Mouse (Mus musculus): ENCODE data around the gene E030018B13Rik. TPM values are rescaled to one million over a fixed set of nuclear protein-coding genes. Genes with fewer than 3 reads are reported as not detected.
A peak's percentile ranks its signal among the peaks of the same experiment; 100 is the strongest.

The E030018B13Rik gene
- polyA plus RNA-seq, 1 experiment from 2014 or later: not detected

GRCm38 (mm10) chr7:63885025-63885424 lies 31.6 kb upstream of the E030018B13Rik start:
- Histone ChIP-seq H3K27ac (no peak overlapping the region), H3K36me3 (replicated peaks; ENCODE audit: control insufficient read depth, insufficient read depth) (peaks cover 12% of the 10 kb centered on the region), H3K9ac (no peak overlapping the region), H3K4me3 (replicated peaks; ENCODE audit: low read length) (no peak overlapping the region), H3K4me2 (replicated peaks) (no peak overlapping the region), H3K27me3 (ENCODE audit: control insufficient read depth, insufficient read depth, low read length) (no peaks in the 10 kb centered on the region), H3K4me1 (replicated peaks; ENCODE audit: control insufficient read depth, insufficient read depth, low read length) (no peaks in the 10 kb centered on the region; the same call in 1 of the 2 replicates), H3K9me3 (ENCODE audit: control insufficient read depth, low read length) (no peaks in the 10 kb centered on the region)
- 90% methylated on average over 7 of the region's 7 CpGs for WGBS
- no peak for ATAC-seq (ENCODE audit: low FRiP score)
- DNase-seq (ENCODE audit: low spot score): no peak

GRCm38 (mm10) chr7:63887034-63887551 lies 29.6 kb upstream of the E030018B13Rik start:
- Histone ChIP-seq H3K27me3 (ENCODE audit: control insufficient read depth, insufficient read depth, low read length) (no peaks in the 10 kb centered on the region), H3K4me3 (replicated peaks; ENCODE audit: low read length) (no peak overlapping the region), H3K9me3 (ENCODE audit: control insufficient read depth, low read length) (no peaks in the 10 kb centered on the region), H3K4me2 (replicated peaks) (no peak overlapping the region), H3K9ac (no peak overlapping the region), H3K27ac (no peak overlapping the region), H3K36me3 (replicated peaks; ENCODE audit: control insufficient read depth, insufficient read depth) (peaks cover 26% of the 10 kb centered on the region), H3K4me1 (replicated peaks; ENCODE audit: control insufficient read depth, insufficient read depth, low read length) (no peaks in the 10 kb centered on the region; the same call in 1 of the 2 replicates)
- WGBS: 71% methylated on average over 8 of the region's 8 CpGs
- ATAC-seq (ENCODE audit: low FRiP score) (no peak), DNase-seq (ENCODE audit: low spot score) (no peak)

- no peaks in the 10 kb centered on the region; the same call in 1 of the 2 replicates for H3K4me1 ChIP-seq (replicated peaks; ENCODE audit: control insufficient read depth, insufficient read depth, low read length)
- DNase-seq (ENCODE audit: low spot score): no peak
- 89% methylated on average over 10 of the region's 10 CpGs for WGBS
Observed at GRCm38 (mm10) chr7:63887602-63888123, 29.0 kb upstream of the E030018B13Rik start.

GRCm38 (mm10) chr7:63888674-63889073 lies 28.0 kb upstream of the E030018B13Rik start:
- H3K4me3 ChIP-seq (replicated peaks; ENCODE audit: low read length): no peak overlapping the region
- peaks cover 26% of the 10 kb centered on the region for H3K36me3 ChIP-seq (replicated peaks; ENCODE audit: control insufficient read depth, insufficient read depth)
- no peak overlapping the region for H3K9ac ChIP-seq
- no peak overlapping the region for H3K27ac ChIP-seq
- no peaks in the 10 kb centered on the region for H3K9me3 ChIP-seq (ENCODE audit: control insufficient read depth, low read length)
- H3K4me2 ChIP-seq (replicated peaks): no peak overlapping the region
- H3K27me3 ChIP-seq (ENCODE audit: control insufficient read depth, insufficient read depth, low read length): no peaks in the 10 kb centered on the region
- peaks cover 4% of the 10 kb centered on the region; the same call in 1 of the 2 replicates for H3K4me1 ChIP-seq (replicated peaks; ENCODE audit: control insufficient read depth, insufficient read depth, low read length)
- DNase-seq (ENCODE audit: low spot score) (no peak), ATAC-seq (ENCODE audit: low FRiP score) (no peak)
- WGBS: 76% methylated on average over 6 of the region's 6 CpGs

More at GRCm38 (mm10) chr7:63887602-63888123, 29.0 kb upstream of the E030018B13Rik start:
- H3K36me3 ChIP-seq (replicated peaks; ENCODE audit: control insufficient read depth, insufficient read depth): peaks cover 26% of the 10 kb centered on the region
- no peaks in the 10 kb centered on the region for H3K27me3 ChIP-seq (ENCODE audit: control insufficient read depth, insufficient read depth, low read length)
- no peak overlapping the region for H3K27ac ChIP-seq
- no peak for ATAC-seq (ENCODE audit: low FRiP score)
- no peak overlapping the region for H3K4me3 ChIP-seq (replicated peaks; ENCODE audit: low read length)
- H3K9me3 ChIP-seq (ENCODE audit: control insufficient read depth, low read length): no peaks in the 10 kb centered on the region
- H3K4me2 ChIP-seq (replicated peaks): no peak overlapping the region
- no peak overlapping the region for H3K9ac ChIP-seq

- Histone ChIP-seq H3K27ac (no peak overlapping the region), H3K9ac (no peak overlapping the region), H3K4me2 (replicated peaks) (no peak overlapping the region), H3K9me3 (ENCODE audit: control insufficient read depth, low read length) (no peaks in the 10 kb centered on the region), H3K4me3 (replicated peaks; ENCODE audit: low read length) (no peak overlapping the region), H3K4me1 (replicated peaks; ENCODE audit: control insufficient read depth, insufficient read depth, low read length) (peaks cover 4% of the 10 kb centered on the region; the same call in 1 of the 2 replicates), H3K36me3 (replicated peaks; ENCODE audit: control insufficient read depth, insufficient read depth) (peaks cover 26% of the 10 kb centered on the region), H3K27me3 (ENCODE audit: control insufficient read depth, insufficient read depth, low read length) (no peaks in the 10 kb centered on the region)
- ATAC-seq (ENCODE audit: low FRiP score): 0 out of 2 replicates have a peak, but pooled peaks have one; percentile 29
- DNase-seq (ENCODE audit: low spot score): no peak
- 76% methylated on average over 9 of the region's 9 CpGs for WGBS
Observed at GRCm38 (mm10) chr7:63889116-63889975, 27.3 kb upstream of the E030018B13Rik start.

- no peak for DNase-seq (ENCODE audit: low spot score)
Observed at GRCm38 (mm10) chr7:63891488-63892075, 25.1 kb upstream of the E030018B13Rik start.

GRCm38 (mm10) chr7:63893201-63893600 lies 23.5 kb upstream of the E030018B13Rik start:
- Histone ChIP-seq H3K4me3 (replicated peaks; ENCODE audit: low read length) (no peak overlapping the region), H3K27ac (no peak overlapping the region), H3K36me3 (replicated peaks; ENCODE audit: control insufficient read depth, insufficient read depth) (peaks cover 26% of the 10 kb centered on the region), H3K9me3 (ENCODE audit: control insufficient read depth, low read length) (no peaks in the 10 kb centered on the region), H3K9ac (no peak overlapping the region), H3K4me1 (replicated peaks; ENCODE audit: control insufficient read depth, insufficient read depth, low read length) (peaks cover 23% of the 10 kb centered on the region), H3K27me3 (ENCODE audit: control insufficient read depth, insufficient read depth, low read length) (no peaks in the 10 kb centered on the region), H3K4me2 (replicated peaks) (no peak overlapping the region)
- 67% methylated on average over 5 of the region's 5 CpGs for WGBS
- DNase-seq (ENCODE audit: low spot score): no peak
- no peak for ATAC-seq (ENCODE audit: low FRiP score)

More at GRCm38 (mm10) chr7:63891488-63892075, 25.1 kb upstream of the E030018B13Rik start:
- H3K36me3 ChIP-seq (replicated peaks; ENCODE audit: control insufficient read depth, insufficient read depth): peaks cover 26% of the 10 kb centered on the region
- H3K4me1 ChIP-seq (replicated peaks; ENCODE audit: control insufficient read depth, insufficient read depth, low read length): peaks cover 9% of the 10 kb centered on the region
- H3K9me3 ChIP-seq (ENCODE audit: control insufficient read depth, low read length): no peaks in the 10 kb centered on the region
- H3K27ac ChIP-seq: no peak overlapping the region
- ATAC-seq (ENCODE audit: low FRiP score): no peak
- no peak overlapping the region for H3K4me3 ChIP-seq (replicated peaks; ENCODE audit: low read length)
- H3K9ac ChIP-seq: no peak overlapping the region
- H3K4me2 ChIP-seq (replicated peaks): no peak overlapping the region
- WGBS: 78% methylated on average over 43 of the region's 43 CpGs
- H3K27me3 ChIP-seq (ENCODE audit: control insufficient read depth, insufficient read depth, low read length): no peaks in the 10 kb centered on the region

DNA sequence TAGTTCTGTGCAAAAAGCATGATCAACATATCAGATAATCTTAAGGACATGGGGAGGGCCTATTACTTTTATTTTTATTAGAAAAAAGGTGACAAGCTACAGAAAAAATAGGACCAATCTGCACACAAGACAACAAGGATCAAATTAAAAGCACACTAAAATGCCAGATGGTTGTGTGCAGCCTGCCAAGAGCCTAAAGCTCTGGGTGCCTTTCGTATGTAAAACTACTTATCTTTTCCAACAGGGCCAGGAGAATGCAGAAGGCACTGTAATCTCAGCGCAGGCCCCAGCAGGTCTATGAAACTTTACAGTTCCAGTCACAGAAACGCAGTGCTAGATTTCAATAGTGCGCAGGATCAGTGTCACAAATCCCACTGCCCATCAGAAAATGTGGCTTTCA lies 22.9 kb upstream of the E030018B13Rik start:
- H3K36me3 ChIP-seq (replicated peaks; ENCODE audit: control insufficient read depth, insufficient read depth): peaks cover 26% of the 10 kb centered on the region
- no peak overlapping the region for H3K9ac ChIP-seq
- H3K4me1 ChIP-seq (replicated peaks; ENCODE audit: control insufficient read depth, insufficient read depth, low read length): peaks cover 23% of the 10 kb centered on the region
- 61% methylated on average over 4 of the region's 4 CpGs for WGBS
- DNase-seq (ENCODE audit: low spot score): no peak
- H3K27ac ChIP-seq: no peak overlapping the region
- no peak overlapping the region for H3K4me3 ChIP-seq (replicated peaks; ENCODE audit: low read length)
- H3K9me3 ChIP-seq (ENCODE audit: control insufficient read depth, low read length): no peaks in the 10 kb centered on the region
- no peaks in the 10 kb centered on the region for H3K27me3 ChIP-seq (ENCODE audit: control insufficient read depth, insufficient read depth, low read length)
- no peak for ATAC-seq (ENCODE audit: low FRiP score)
- no peak overlapping the region for H3K4me2 ChIP-seq (replicated peaks)

DNA sequence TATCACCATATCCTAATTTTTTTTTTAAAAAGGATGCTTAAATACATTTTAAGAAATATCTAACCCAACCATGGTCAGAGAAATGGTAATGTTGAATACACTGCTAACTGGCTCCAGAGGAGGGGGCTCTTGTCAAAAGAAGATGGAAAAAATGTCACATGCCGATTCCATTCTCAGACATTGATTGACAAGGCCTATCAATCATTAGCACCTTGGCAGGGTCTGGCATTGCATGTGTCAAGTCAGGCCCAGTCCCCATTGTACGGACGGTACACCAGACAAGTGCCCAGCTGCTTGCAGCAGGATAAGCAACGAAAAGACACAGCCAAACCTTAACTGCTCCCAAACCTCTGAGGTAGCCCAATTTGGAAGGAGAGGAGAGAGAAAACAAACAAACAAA lies 22.0 kb upstream of the E030018B13Rik start:
- no peak overlapping the region for H3K4me2 ChIP-seq (replicated peaks)
- H3K9ac ChIP-seq: no peak overlapping the region
- no peak overlapping the region for H3K4me3 ChIP-seq (replicated peaks; ENCODE audit: low read length)
- H3K27ac ChIP-seq: no peak overlapping the region
- ATAC-seq (ENCODE audit: low FRiP score) (no peak), DNase-seq (ENCODE audit: low spot score) (no peak)
- 53% methylated on average over 4 of the region's 4 CpGs for WGBS
- H3K4me1 ChIP-seq (replicated peaks; ENCODE audit: control insufficient read depth, insufficient read depth, low read length): peaks cover 23% of the 10 kb centered on the region
- H3K36me3 ChIP-seq (replicated peaks; ENCODE audit: control insufficient read depth, insufficient read depth): peaks cover 17% of the 10 kb centered on the region
- no peaks in the 10 kb centered on the region for H3K9me3 ChIP-seq (ENCODE audit: control insufficient read depth, low read length)
- H3K27me3 ChIP-seq (ENCODE audit: control insufficient read depth, insufficient read depth, low read length): no peaks in the 10 kb centered on the region

Measured in hindbrain, embryonic 14.5 days (tissue).